Mouse (Mus musculus): ENCODE results near the gene Olfml1. TPM values are rescaled to one million over a fixed set of nuclear protein-coding genes. Genes with fewer than 3 reads are reported as not detected.

Gene Olfml1
- polyA plus RNA-seq, 1 experiment from 2014 or later, result 12.3 TPM

DNA sequence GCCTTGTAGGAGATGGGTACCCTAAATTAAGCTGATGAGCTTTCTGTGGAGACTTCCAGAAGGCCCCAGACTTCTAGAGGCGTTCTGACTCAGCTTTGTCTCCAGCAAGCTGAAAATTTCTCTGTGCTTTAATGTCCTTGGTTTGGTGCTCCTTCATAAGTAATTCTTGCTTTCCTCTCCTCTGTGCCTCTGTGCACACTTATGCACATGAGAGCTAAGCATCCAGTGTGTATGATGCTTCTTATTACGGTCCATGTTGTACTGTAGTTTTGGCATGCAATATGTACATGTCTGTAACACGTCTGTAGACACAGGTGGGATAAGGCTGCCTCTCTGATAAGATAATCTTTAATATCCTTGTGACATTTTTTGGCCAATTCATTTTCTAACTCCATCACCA is 30.7 kb downstream of the Olfml1 start:
- Histone ChIP-seq H3K36me3 (replicated peaks) (no peaks in the 10 kb centered on the region), H3K4me3 (no peak overlapping the region), H3K9me3 (no peaks in the 10 kb centered on the region), H3K4me1 (peaks cover 34% of the 10 kb centered on the region), H3K27ac (replicated peaks) (no peak overlapping the region), H3K27me3 (replicated peaks; ENCODE audit: low read depth, poor library complexity, severe bottlenecking) (peaks cover 8% of the 10 kb centered on the region; the same call in 1 of the 2 replicates)
- no peak for DNase-seq (ENCODE audit: low spot score)
- WGBS, result 89% methylated on average over 3 of the region's 3 CpGs

DNA sequence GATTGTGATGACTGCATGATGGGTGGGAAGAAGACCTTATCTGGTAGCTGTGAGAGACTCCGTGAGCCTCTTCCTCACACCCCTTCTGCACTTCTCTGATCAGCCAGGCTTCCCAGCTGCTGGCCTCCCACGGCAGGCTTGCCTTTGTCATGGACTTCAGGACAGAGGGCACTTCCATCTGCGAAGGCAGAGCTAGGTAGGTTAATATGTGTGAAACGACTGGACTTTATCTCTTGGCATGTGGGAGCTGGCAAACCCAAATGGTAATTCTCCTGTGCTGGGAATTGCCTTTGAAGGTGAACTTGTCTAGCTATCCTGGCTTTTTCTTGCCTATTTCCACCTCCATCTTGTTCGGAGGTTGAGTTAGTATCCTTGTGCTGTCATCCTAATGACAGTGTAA is 33.4 kb downstream of the Olfml1 start:
- Histone ChIP-seq H3K27me3 (replicated peaks; ENCODE audit: low read depth, poor library complexity, severe bottlenecking) (peaks cover under 1% of the 10 kb centered on the region; the same call in 1 of the 2 replicates), H3K36me3 (replicated peaks) (no peaks in the 10 kb centered on the region), H3K9me3 (no peaks in the 10 kb centered on the region), H3K27ac (replicated peaks) (no peak overlapping the region), H3K4me3 (no peak overlapping the region), H3K4me1 (peaks cover 16% of the 10 kb centered on the region)
- 82% methylated on average over 5 of the region's 5 CpGs for WGBS
- DNase-seq (ENCODE audit: low spot score), result no peak

DNA sequence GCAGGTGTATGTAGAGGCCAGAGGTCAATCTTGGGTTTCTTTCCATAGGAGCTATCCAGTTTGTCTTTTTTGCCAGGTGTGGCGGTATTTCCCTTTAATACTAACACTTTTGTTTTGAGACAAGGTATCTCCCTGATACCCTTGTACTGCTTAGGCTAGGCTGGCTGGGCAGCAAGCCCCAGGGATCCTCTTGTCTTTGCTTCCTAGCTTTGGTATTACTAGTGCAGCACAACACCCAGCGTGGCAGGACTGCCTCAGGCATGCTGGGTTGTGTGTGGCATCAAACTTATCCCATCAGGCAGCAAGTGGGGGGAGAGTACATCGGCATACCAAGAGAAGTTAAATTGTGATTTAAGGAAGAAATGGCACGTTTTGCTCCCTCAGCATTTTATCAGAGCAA is 35.3 kb downstream of the Olfml1 start:
- H3K4me3 ChIP-seq, result no peak overlapping the region
- no peak for DNase-seq (ENCODE audit: low spot score)
- no peaks in the 10 kb centered on the region for H3K27me3 ChIP-seq (replicated peaks; ENCODE audit: low read depth, poor library complexity, severe bottlenecking)
- no peaks in the 10 kb centered on the region for H3K36me3 ChIP-seq (replicated peaks)
- H3K9me3 ChIP-seq, result no peaks in the 10 kb centered on the region
- WGBS, result 82% methylated on average over 4 of the region's 4 CpGs
- peaks cover 7% of the 10 kb centered on the region for H3K4me1 ChIP-seq
- no peak overlapping the region for H3K27ac ChIP-seq (replicated peaks)

DNA sequence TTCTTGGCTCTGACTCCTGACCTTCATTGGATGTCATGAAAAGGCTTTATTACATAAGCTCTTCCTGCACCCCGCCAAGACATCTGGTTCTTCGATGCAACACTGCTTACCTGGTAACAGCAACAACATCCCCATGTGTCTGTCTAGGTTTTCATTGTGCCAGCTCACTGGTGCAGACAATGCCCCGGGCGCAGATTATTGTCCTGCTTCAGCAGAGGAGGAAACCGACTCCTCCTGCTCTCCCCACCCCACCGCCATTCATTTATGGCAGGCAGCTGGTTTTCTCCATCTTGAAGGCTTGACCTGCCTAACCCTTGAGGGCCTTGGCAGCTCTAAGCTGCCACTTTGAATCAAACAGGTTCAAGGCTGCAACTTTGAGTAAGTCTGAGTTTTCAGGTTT is 35.7 kb downstream of the Olfml1 start:
- WGBS, result 69% methylated on average over 6 of the region's 6 CpGs
- H3K27me3 ChIP-seq (replicated peaks; ENCODE audit: low read depth, poor library complexity, severe bottlenecking), result no peaks in the 10 kb centered on the region
- H3K4me3 ChIP-seq, result no peak overlapping the region
- no peak overlapping the region for H3K27ac ChIP-seq (replicated peaks)
- no peaks in the 10 kb centered on the region for H3K36me3 ChIP-seq (replicated peaks)
- H3K4me1 ChIP-seq, result peaks cover 7% of the 10 kb centered on the region
- peak; percentile 22 for DNase-seq (ENCODE audit: low spot score)
- H3K9me3 ChIP-seq, result no peaks in the 10 kb centered on the region

DNA sequence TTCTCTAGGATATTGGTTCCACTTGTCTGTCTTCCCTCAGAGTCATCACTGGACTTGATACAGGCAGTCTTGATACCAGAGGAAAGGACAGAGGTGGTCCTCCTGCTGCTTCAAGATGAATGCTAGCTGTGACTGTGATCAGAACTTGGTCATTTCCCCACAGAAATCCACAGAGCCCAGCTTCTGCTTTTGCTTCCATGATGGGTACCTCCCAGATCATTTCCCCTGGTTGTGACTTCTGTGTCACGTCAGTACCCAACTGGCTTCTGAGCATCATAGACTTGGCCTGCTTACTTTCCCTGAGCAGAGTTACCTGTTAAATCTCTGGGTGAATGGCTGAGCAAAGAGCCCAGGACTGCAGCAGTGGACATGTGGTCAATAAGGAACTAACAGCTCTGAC is 40.5 kb downstream of the Olfml1 start:
- DNase-seq (ENCODE audit: low spot score), result no peak
- 98% methylated on average over 1 of the region's 1 CpGs for WGBS
- Histone ChIP-seq H3K27me3 (replicated peaks; ENCODE audit: low read depth, poor library complexity, severe bottlenecking) (no peaks in the 10 kb centered on the region), H3K4me3 (no peak overlapping the region), H3K9me3 (no peaks in the 10 kb centered on the region), H3K4me1 (peaks cover 4% of the 10 kb centered on the region), H3K36me3 (replicated peaks) (no peaks in the 10 kb centered on the region), H3K27ac (replicated peaks) (no peak overlapping the region)

DNA sequence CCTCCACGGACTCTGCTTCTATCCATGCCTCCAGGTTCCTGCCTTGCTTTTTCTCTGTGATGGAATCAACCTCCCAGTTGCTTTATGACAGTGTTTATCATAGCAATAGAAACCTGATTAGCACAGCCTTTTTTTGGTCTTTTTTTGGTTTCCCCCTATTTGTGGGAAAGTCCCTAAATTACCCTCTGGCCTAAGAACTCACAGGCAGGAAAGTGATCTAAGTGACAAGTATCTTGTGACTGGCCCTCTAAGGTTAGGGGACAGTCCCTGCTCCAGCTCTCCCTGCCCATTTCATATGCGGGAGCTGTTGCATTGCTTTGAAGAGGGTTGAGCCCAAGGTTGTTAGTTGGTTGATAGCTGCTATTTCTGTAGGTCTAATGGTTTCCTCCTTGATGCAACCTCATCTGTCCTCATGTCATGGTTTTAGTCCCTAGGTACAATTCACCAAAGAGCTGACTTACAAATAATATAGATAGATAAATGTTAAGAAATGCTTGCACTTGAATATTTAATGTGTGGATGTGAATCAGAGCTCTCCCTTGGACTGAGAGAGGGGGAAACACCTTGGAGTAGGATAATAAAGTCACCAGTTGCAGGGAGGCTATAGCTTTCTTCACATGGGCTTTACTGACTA is 42.5 kb downstream of the Olfml1 start:
- H3K9me3 ChIP-seq, result no peaks in the 10 kb centered on the region
- no peak overlapping the region for H3K4me3 ChIP-seq
- no peaks in the 10 kb centered on the region for H3K36me3 ChIP-seq (replicated peaks)
- no peaks in the 10 kb centered on the region for H3K27me3 ChIP-seq (replicated peaks; ENCODE audit: low read depth, poor library complexity, severe bottlenecking)
- no peaks in the 10 kb centered on the region for H3K4me1 ChIP-seq
- 92% methylated on average over 2 of the region's 2 CpGs for WGBS
- H3K27ac ChIP-seq (replicated peaks), result no peak overlapping the region
- DNase-seq (ENCODE audit: low spot score), result no peak

DNA sequence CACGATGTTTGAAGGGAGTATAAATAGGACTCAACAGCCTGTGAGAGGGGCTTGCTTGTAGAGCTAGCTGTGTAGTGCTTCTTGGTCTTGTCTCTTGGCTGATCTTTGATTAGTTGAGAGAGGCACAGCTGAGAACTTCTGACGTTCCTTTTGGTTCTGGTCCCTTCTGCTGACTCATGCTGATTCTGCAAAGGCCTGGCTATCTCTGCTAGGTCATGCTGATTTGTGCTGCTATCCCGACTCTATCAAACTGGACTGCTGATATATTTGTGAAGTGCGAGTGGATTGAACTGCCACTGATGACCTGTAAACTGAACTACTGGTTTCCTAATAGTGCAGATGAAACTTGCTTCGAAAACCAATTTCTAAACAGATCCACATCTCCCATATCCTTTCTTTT is 43.6 kb downstream of the Olfml1 start:
- Histone ChIP-seq H3K27ac (replicated peaks) (no peak overlapping the region), H3K36me3 (replicated peaks) (no peaks in the 10 kb centered on the region), H3K4me3 (no peak overlapping the region), H3K27me3 (replicated peaks; ENCODE audit: low read depth, poor library complexity, severe bottlenecking) (no peaks in the 10 kb centered on the region), H3K9me3 (no peaks in the 10 kb centered on the region), H3K4me1 (no peaks in the 10 kb centered on the region)
- DNase-seq (ENCODE audit: low spot score), result no peak
- WGBS, result 89% methylated on average over 5 of the region's 5 CpGs

DNA sequence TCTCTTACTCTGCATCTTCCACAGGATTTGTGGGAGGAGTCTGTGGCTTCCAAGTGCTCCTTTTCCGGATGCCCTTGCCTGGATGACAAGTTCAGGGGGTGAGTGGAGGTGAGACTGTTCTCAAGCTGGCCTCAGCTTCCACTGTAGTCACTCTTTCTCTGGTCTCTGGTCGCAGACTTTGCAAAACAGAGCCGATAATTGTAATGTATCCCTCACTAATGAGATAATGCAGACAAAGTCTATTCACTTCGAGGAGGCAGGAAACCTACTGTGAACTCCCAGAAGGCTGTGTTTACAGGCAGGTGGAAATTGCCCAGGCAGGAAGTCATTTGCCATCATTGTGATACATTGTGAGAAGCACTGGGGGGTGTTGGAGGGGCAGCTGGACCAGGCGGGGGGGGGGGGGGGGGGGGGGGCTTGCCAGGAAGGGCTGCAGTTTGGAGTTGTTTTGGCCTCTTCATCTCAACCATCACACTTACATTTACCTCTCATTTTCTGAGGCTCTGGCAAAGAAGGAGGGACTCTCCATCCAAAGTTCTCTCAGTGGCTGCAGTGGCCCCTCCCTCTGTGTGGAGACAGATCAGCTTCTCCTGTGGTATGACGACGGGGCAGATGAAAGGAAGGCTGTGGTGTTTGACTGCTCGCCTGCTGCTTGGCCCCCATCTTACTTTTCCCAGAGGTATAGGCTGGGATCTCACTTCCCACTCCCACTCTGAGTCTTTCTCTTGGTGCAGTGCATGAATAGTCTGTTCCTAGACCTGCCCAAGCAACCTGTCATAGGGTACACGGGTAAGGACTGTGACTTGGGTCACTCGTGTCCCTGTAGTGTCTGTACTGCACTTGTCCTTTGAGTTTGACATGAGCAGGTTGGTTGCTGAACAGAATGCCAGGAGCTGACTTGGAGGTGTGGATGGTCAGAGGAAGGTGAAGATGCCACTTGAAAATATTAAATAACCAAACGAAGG is 51.1 kb downstream of the Olfml1 start:
- DNase-seq (ENCODE audit: low spot score), result no peak
- Histone ChIP-seq H3K27ac (replicated peaks) (0 out of 2 replicates have a peak overlapping the region, but pooled peaks have one; percentile 5), H3K36me3 (replicated peaks) (no peaks in the 10 kb centered on the region), H3K9me3 (no peaks in the 10 kb centered on the region), H3K4me3 (no peak overlapping the region), H3K27me3 (replicated peaks; ENCODE audit: low read depth, poor library complexity, severe bottlenecking) (no peaks in the 10 kb centered on the region), H3K4me1 (peaks cover 31% of the 10 kb centered on the region)
- WGBS, result 35% methylated on average over 11 of the region's 11 CpGs

DNA sequence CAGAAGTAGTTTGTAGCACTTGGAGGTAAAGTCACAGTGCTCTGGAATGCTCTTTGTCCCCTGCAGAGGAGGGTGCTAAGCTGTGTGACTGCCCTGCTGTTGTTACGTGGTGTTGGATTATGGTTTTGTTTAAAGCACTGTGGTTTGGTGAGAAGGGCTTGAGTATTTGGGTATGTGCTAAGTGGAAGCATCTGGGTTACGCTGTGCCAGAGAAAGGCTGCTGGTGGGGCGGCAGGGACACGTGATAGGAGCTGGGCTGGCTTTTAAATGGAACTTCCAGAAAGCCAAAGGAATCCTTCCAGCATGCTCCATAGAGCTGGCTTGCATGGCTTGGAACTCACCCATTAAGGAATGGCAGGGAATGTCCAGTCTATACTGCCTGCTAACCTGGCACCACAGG is 52.0 kb downstream of the Olfml1 start:
- no peaks in the 10 kb centered on the region for H3K9me3 ChIP-seq
- H3K27ac ChIP-seq (replicated peaks), result 0 out of 2 replicates have a peak overlapping the region, but pooled peaks have one; percentile 5
- no peaks in the 10 kb centered on the region for H3K27me3 ChIP-seq (replicated peaks; ENCODE audit: low read depth, poor library complexity, severe bottlenecking)
- peak; percentile 19 for DNase-seq (ENCODE audit: low spot score)
- 48% methylated on average over 4 of the region's 4 CpGs for WGBS
- no peaks in the 10 kb centered on the region for H3K36me3 ChIP-seq (replicated peaks)
- peaks cover 31% of the 10 kb centered on the region for H3K4me1 ChIP-seq
- no peak overlapping the region for H3K4me3 ChIP-seq

DNA sequence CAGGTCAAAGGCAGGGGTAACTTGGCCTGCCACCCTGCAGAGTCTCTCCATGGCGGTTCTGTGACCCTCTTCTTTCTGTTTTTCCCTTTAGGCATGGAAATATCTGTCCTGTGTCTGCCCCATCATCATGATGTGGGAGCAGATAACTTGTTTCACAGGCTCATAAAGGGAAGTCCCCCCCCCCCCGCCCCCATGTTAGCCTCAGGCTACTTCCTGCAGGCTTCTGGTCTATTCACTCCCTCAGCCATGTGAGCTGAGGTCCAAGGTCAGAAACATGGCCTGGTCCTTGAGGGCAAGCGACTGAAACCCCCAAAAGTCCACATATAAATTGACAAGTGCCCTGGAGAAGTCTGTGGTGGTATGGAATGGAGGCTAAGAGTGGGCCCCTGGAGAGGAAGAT is 52.9 kb downstream of the Olfml1 start:
- H3K27ac ChIP-seq (replicated peaks), result no peak overlapping the region
- H3K4me1 ChIP-seq, result peaks cover 31% of the 10 kb centered on the region
- H3K4me3 ChIP-seq, result no peak overlapping the region
- no peaks in the 10 kb centered on the region for H3K27me3 ChIP-seq (replicated peaks; ENCODE audit: low read depth, poor library complexity, severe bottlenecking)
- no peaks in the 10 kb centered on the region for H3K36me3 ChIP-seq (replicated peaks)
- DNase-seq (ENCODE audit: low spot score), result no peak
- no peaks in the 10 kb centered on the region for H3K9me3 ChIP-seq
- 75% methylated on average over 3 of the region's 3 CpGs for WGBS

DNA sequence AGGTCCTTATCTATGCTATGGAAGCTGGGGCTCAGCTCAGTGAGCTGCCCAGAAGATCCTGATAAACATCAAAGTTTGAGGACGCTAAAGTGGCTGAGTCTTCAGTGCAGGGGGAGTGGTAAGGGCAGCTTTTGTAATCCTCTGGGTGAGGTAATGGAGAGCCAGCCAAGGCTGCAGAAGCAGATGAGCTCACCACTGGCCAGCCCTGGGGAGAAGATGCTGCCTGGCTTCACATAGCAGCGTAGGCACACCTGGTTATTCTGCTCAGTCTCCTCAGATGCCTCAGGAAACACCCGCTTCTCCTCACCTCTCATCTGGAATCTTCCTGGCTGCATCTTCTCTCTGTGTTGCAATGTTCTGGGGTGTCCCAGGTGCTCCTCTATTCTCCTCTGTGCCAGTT is 57.2 kb downstream of the Olfml1 start:
- Histone ChIP-seq H3K36me3 (replicated peaks) (no peaks in the 10 kb centered on the region), H3K4me3 (no peak overlapping the region), H3K27me3 (replicated peaks; ENCODE audit: low read depth, poor library complexity, severe bottlenecking) (no peaks in the 10 kb centered on the region), H3K9me3 (no peaks in the 10 kb centered on the region), H3K4me1 (peaks cover 13% of the 10 kb centered on the region), H3K27ac (replicated peaks) (no peak overlapping the region)
- no peak for DNase-seq (ENCODE audit: low spot score)
- WGBS, result 67% methylated on average over 3 of the region's 3 CpGs

DNA sequence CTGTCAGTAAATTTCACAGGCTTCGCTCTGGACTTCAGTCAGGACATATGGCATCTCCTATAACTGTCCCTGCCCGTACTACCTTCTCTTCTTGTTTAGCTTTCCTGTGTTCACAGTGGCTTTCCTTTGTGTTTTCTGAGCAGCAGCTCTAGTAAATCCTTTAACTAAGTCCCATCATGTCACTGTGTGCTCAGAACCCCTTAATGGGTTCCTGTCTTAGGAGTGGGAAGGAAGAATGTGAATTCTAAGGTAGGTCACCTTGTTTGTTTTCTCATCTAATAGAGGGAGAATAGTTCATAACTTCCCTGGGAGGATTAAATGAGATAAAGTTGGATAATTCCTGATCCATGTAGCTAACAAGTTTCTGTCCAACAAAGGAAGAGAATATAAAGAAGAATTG is 57.8 kb downstream of the Olfml1 start, which contains the start of gene 5330417H12Rik:
Gene 5330417H12Rik (minus strand): TSS at position 101 of the 400 bp plus-strand sequence.
- WGBS, result 85% methylated on average over 2 of the region's 2 CpGs
- Histone ChIP-seq H3K4me3 (no peak within 1 kb of the TSS), H3K36me3 (replicated peaks) (no peaks in the 10 kb centered on the region), H3K27me3 (replicated peaks; ENCODE audit: low read depth, poor library complexity, severe bottlenecking) (no peaks in the 10 kb centered on the region), H3K4me1 (peaks cover 7% of the 10 kb centered on the region), H3K27ac (replicated peaks) (no peak within 1 kb of the TSS), H3K9me3 (no peaks in the 10 kb centered on the region)
- DNase-seq (ENCODE audit: low spot score), result no peak

DNA sequence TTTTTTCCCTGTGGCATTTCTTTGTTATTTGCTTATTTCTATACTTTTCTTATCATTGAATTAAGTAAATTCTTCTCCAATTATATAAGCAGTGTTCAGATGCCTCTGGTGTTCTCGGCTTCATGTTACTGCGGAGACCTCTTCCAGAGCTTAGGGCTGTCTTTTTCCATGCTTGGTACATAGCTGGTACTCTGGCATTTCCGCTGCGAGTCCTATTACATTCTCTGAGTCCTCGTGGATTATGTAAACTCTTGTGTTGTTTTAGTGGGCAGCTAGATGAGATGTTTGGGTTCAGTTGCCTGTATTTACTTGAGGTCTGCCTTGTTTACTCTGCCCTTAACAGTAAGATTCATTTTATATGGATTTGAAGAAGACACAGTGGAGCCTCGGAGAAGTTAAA is 58.5 kb downstream of the Olfml1 start:
- Histone ChIP-seq H3K9me3 (no peaks in the 10 kb centered on the region), H3K27me3 (replicated peaks; ENCODE audit: low read depth, poor library complexity, severe bottlenecking) (no peaks in the 10 kb centered on the region), H3K36me3 (replicated peaks) (no peaks in the 10 kb centered on the region), H3K27ac (replicated peaks) (no peak overlapping the region), H3K4me1 (no peaks in the 10 kb centered on the region), H3K4me3 (no peak overlapping the region)
- WGBS, result 86% methylated on average over 6 of the region's 6 CpGs
- DNase-seq (ENCODE audit: low spot score), result no peak

Data from embryonic facial prominence, embryonic 10.5 days (tissue).